Mouse (Mus musculus) fat pad, adult 2 months (tissue): ENCODE data around the gene Gm20911.
"Not testable (repeated sequence)": the region's sequence is repeated elsewhere in the genome, so short reads cannot be mapped to it uniquely, and the experiment has no call there.

Source experiments
- DNase-seq: peaks from one replicate; pipeline ENCODE4 v3.0.0-alpha.2; 2011; ENCODE audit warnings: low read depth, low spot score; ENCODE audit errors: extremely low read depth

Gm20911 gene

GRCm38 (mm10) chrY:81457707-81458106 is at the start of gene Gm20911:
Gm20911 (plus strand) TSS chrY:81458007.
- DNase-seq: not testable (repeated sequence)
